Mouse (Mus musculus): ENCODE data around the gene Mphosph9. TPM values are rescaled to one million over a fixed set of nuclear protein-coding genes. Genes with fewer than 3 reads are reported as not detected.
"Not testable (repeated sequence)": the region's sequence is repeated elsewhere in the genome, so short reads cannot be mapped to it uniquely, and the experiment has no call there.

The Mphosph9 gene
- polyA plus RNA-seq, 1 experiment from 2014 or later = 16.6 TPM

DNA sequence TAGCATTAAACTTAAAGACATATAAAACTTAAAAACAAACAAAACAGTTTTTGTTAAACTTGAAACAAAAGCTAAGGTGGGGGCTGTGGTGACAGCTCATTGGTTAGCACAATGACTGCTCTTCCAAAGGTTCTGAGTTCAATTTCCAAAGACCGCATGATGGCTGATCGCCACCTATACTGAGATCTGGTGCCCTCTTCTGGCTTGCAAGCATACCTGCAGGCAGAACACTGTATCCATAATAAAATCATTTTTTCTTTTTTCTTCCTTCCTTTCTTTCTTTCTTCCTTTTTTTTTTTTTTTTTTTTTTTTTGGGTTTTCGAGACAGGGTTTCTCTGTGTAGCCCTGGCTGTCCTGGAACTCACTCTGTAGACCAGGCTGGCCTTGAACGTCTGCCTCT, 28.5 kb downstream of the Mphosph9 start:
- H3K27me3 ChIP-seq; H3K4me1 ChIP-seq; H3K4me2 ChIP-seq; H3K27ac ChIP-seq; H3K4me3 ChIP-seq; H3K9me3 ChIP-seq; ATAC-seq (ENCODE audit: borderline replicate concordance, extremely low read depth, low FRiP score, low TSS enrichment); H3K9ac ChIP-seq: not testable (repeated sequence)
- H3K36me3 ChIP-seq = peaks cover 45% of the 10 kb centered on the region
- 48% methylated on average over 4 of the region's 4 CpGs for WGBS

DNA sequence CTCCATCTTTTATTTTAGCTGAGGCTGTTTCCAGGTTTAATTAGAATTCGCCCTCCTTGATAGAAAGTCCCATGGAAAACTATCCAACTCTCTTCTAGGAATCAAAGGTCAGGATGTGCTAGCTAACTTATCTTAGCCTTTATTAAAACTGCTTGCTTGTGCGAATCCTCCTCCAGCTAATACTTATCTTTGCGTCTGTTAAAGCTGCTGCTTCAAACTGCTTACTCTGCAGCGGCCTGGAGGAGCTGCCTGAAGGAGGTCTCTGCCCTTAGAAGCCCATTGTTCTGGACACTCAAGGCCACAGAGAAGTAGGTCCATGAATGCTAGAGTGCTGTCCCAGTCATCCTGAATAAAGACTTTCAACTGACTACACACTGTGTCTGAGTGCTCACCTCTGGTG, 31.3 kb downstream of the Mphosph9 start:
- H3K36me3 ChIP-seq = peaks cover 54% of the 10 kb centered on the region
- 89% methylated on average over 4 of the region's 4 CpGs for WGBS
- no peak overlapping the region for H3K4me3 ChIP-seq

GRCm38 (mm10) chr5:124293967-124294366, 33.8 kb downstream of the Mphosph9 start:
- H3K4me2 ChIP-seq = no peak overlapping the region
- 93% methylated on average over 5 of the region's 5 CpGs for WGBS
- no peaks in the 10 kb centered on the region for H3K27me3 ChIP-seq
- H3K9ac ChIP-seq = no peak overlapping the region
- no peaks in the 10 kb centered on the region for H3K9me3 ChIP-seq
- no peak for ATAC-seq (ENCODE audit: borderline replicate concordance, extremely low read depth, low FRiP score, low TSS enrichment)
- no peak overlapping the region for H3K27ac ChIP-seq
- peaks cover 70% of the 10 kb centered on the region for H3K36me3 ChIP-seq
- H3K4me1 ChIP-seq = no peaks in the 10 kb centered on the region
- no peak overlapping the region for H3K4me3 ChIP-seq

More for the DNA sequence above, 31.3 kb downstream of the Mphosph9 start:
- H3K27me3 ChIP-seq = no peaks in the 10 kb centered on the region
- no peaks in the 10 kb centered on the region for H3K4me1 ChIP-seq
- H3K27ac ChIP-seq = no peak overlapping the region
- H3K9me3 ChIP-seq = no peaks in the 10 kb centered on the region
- no peak overlapping the region for H3K9ac ChIP-seq
- no peak overlapping the region for H3K4me2 ChIP-seq
- ATAC-seq (ENCODE audit: borderline replicate concordance, extremely low read depth, low FRiP score, low TSS enrichment) = no peak

GRCm38 (mm10) chr5:124290216-124290615, 37.6 kb downstream of the Mphosph9 start:
- ATAC-seq (ENCODE audit: borderline replicate concordance, extremely low read depth, low FRiP score, low TSS enrichment) = no peak
- H3K36me3 ChIP-seq = peaks cover 75% of the 10 kb centered on the region
- no peak overlapping the region for H3K4me3 ChIP-seq
- H3K9ac ChIP-seq = no peak overlapping the region
- H3K27ac ChIP-seq = no peak overlapping the region
- H3K9me3 ChIP-seq = no peaks in the 10 kb centered on the region; the same call in 1 of the 2 replicates
- 90% methylated on average over 4 of the region's 4 CpGs for WGBS
- no peaks in the 10 kb centered on the region for H3K27me3 ChIP-seq
- H3K4me1 ChIP-seq = no peaks in the 10 kb centered on the region
- no peak overlapping the region for H3K4me2 ChIP-seq

- Histone ChIP-seq H3K27me3 (no peaks in the 10 kb centered on the region), H3K4me3 (no peak overlapping the region), H3K4me2 (no peak overlapping the region), H3K4me1 (no peaks in the 10 kb centered on the region), H3K36me3 (peaks cover 71% of the 10 kb centered on the region), H3K9ac (no peak overlapping the region), H3K27ac (no peak overlapping the region), H3K9me3 (no peaks in the 10 kb centered on the region; the same call in 1 of the 2 replicates)
- no peak for ATAC-seq (ENCODE audit: borderline replicate concordance, extremely low read depth, low FRiP score, low TSS enrichment)
- 96% methylated on average over 6 of the region's 6 CpGs for WGBS
These were observed 40.0 kb downstream of the Mphosph9 start for GRCm38 (mm10) chr5:124287616-124288247.

- Histone ChIP-seq H3K9me3 (no peaks in the 10 kb centered on the region; the same call in 1 of the 2 replicates), H3K27me3 (no peaks in the 10 kb centered on the region), H3K4me3 (no peak overlapping the region), H3K4me1 (no peaks in the 10 kb centered on the region), H3K4me2 (no peak overlapping the region), H3K36me3 (peaks cover 61% of the 10 kb centered on the region), H3K27ac (no peak overlapping the region), H3K9ac (no peak overlapping the region)
- 58% methylated on average over 3 of the region's 3 CpGs for WGBS
- ATAC-seq (ENCODE audit: borderline replicate concordance, extremely low read depth, low FRiP score, low TSS enrichment) = no peak
These were observed 43.4 kb downstream of the Mphosph9 start for GRCm38 (mm10) chr5:124284330-124284729.

DNA sequence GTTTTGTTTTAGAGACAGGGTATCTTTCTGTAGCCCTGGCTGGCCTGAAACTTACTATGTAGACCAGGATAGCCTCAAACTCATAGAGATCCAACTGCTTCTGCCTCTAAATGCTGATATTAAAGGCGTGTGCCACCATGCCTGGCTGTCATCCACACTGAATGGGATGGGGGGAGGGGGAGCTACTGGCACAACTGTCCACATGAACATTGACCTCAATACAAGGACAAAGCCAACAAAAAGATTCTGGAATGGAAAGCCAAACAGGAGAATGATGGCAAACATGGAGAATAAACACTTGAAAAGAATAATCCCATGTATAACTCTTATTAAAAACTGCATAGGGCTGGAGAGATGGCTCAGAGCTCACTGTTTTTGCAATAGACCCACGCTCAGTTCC, 44.9 kb downstream of the Mphosph9 start:
- ATAC-seq (ENCODE audit: borderline replicate concordance, extremely low read depth, low FRiP score, low TSS enrichment) = no peak
- H3K36me3 ChIP-seq = peaks cover 62% of the 10 kb centered on the region
- no peak overlapping the region for H3K9ac ChIP-seq
- no peaks in the 10 kb centered on the region for H3K27me3 ChIP-seq
- no peaks in the 10 kb centered on the region for H3K4me1 ChIP-seq
- no peak overlapping the region for H3K27ac ChIP-seq
- H3K9me3 ChIP-seq = no peaks in the 10 kb centered on the region; the same call in 1 of the 2 replicates
- H3K4me2 ChIP-seq = no peak overlapping the region
- H3K4me3 ChIP-seq = no peak overlapping the region
- whole genome bisulfite sequencing = 83% methylated on average over 2 of the region's 2 CpGs

GRCm38 (mm10) chr5:124270226-124270625, 57.5 kb downstream of the Mphosph9 start:
- H3K27ac ChIP-seq = no peak overlapping the region
- peaks cover 15% of the 10 kb centered on the region; the same call in 1 of the 2 replicates for H3K36me3 ChIP-seq
- no peaks in the 10 kb centered on the region for H3K9me3 ChIP-seq
- 89% methylated on average over 5 of the region's 5 CpGs for WGBS
- ATAC-seq (ENCODE audit: borderline replicate concordance, extremely low read depth, low FRiP score, low TSS enrichment) = no peak
- H3K9ac ChIP-seq = no peak overlapping the region
- H3K27me3 ChIP-seq = no peaks in the 10 kb centered on the region
- no peak overlapping the region for H3K4me3 ChIP-seq
- no peaks in the 10 kb centered on the region for H3K4me1 ChIP-seq
- H3K4me2 ChIP-seq = no peak overlapping the region

DNA sequence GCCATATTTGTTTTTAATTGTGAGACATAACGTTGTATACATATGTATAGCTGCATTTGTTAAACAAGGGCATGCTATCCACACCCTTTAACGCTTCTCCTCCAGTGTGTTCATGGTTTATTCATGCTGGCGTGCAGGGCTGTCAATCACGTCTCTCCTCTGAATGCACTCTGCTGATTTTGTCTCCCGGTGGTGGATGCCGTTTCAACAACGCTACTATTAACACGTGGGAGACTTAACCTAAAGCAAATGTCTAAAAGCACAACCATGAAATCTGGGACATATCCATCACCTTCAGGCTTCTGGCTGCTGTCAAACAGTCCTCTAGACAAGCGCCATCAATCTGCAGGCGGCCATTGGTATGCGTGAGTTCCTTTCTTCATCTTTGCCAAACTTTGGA, 58.1 kb downstream of the Mphosph9 start:
- Histone ChIP-seq H3K27me3 (no peaks in the 10 kb centered on the region), H3K4me2 (no peak overlapping the region), H3K9me3 (no peaks in the 10 kb centered on the region), H3K36me3 (peaks cover 16% of the 10 kb centered on the region; the same call in 1 of the 2 replicates), H3K4me3 (no peak overlapping the region), H3K27ac (no peak overlapping the region), H3K4me1 (no peaks in the 10 kb centered on the region), H3K9ac (no peak overlapping the region)
- WGBS = 79% methylated on average over 11 of the region's 11 CpGs
- no peak for ATAC-seq (ENCODE audit: borderline replicate concordance, extremely low read depth, low FRiP score, low TSS enrichment)

DNA sequence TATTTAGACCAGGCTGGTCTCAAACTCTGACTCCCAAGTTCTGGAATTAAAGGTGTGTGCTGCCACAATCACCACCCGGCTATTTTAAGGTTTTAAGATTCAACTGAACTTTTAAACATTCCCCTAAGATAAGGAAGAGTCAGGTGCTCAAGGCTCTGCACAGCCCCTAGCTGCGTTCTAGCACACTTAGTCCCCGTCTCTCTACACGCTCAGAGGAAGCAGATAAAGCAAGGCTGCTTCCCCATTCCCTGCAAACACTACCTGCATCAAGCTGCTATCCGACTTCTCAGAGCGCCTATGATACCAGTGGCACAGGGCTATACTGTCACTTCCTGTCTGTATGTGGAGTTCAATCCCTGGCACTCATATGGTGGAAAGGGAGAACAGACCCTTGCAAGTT, 60.1 kb downstream of the Mphosph9 start:
- Histone ChIP-seq H3K27me3 (no peaks in the 10 kb centered on the region), H3K9me3 (no peaks in the 10 kb centered on the region), H3K4me1 (peaks cover 11% of the 10 kb centered on the region; the same call in 1 of the 2 replicates), H3K27ac (no peak overlapping the region), H3K4me3 (no peak overlapping the region), H3K4me2 (no peak overlapping the region), H3K9ac (no peak overlapping the region), H3K36me3 (peaks cover 18% of the 10 kb centered on the region; the same call in 1 of the 2 replicates)
- ATAC-seq (ENCODE audit: borderline replicate concordance, extremely low read depth, low FRiP score, low TSS enrichment) = no peak
- WGBS = 70% methylated on average over 6 of the region's 6 CpGs

DNA sequence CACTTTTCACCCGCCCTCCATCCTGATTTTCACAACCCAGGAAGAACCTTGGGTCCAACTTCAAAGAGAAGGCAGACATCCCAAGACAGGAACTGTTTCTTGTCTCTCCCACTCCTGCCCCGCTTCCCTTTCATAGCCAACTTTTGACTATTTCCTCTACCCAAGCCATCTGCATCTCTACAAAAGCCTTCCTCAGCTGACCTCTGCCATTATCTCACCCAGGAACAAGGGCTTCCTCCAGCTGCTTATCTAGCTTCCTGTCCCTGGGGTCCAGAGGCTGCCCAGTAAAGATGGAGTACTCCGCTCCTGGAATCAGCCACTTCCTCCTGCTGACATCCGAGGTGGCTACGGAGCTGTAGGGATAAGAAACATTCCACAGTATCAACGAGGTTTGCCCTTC, 61.0 kb downstream of the Mphosph9 start:
- no peaks in the 10 kb centered on the region for H3K27me3 ChIP-seq
- WGBS = 49% methylated on average over 6 of the region's 6 CpGs
- no peak for ATAC-seq (ENCODE audit: borderline replicate concordance, extremely low read depth, low FRiP score, low TSS enrichment)
- no peak overlapping the region for H3K9ac ChIP-seq
- H3K9me3 ChIP-seq = no peaks in the 10 kb centered on the region
- H3K27ac ChIP-seq = no peak overlapping the region
- peaks cover 13% of the 10 kb centered on the region; the same call in 1 of the 2 replicates for H3K4me1 ChIP-seq
- no peak overlapping the region for H3K4me3 ChIP-seq
- H3K36me3 ChIP-seq = peaks cover 18% of the 10 kb centered on the region; the same call in 1 of the 2 replicates
- H3K4me2 ChIP-seq = no peak overlapping the region

DNA sequence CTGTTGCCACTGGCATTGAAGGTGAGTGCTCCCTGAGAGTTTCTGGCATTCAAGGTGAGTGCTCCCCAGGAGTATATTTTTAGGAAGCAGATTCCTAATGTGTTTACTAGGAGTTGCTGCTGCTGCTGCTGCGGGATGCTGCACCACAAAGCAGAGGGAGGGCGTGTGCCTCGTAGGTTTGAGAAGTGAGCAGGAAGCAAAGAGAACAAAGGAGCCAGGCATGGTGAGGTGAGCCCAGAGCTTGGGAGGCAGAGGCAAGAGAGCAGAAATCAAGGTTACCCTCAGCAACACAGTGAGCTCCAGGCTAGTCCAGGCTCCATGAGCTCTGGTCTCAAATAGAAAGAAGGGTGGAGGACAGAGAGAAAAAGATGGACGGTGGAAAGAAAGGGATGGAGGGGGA, 64.5 kb downstream of the Mphosph9 start:
- WGBS = 60% methylated on average over 4 of the region's 4 CpGs
- no peaks in the 10 kb centered on the region for H3K27me3 ChIP-seq
- ATAC-seq (ENCODE audit: borderline replicate concordance, extremely low read depth, low FRiP score, low TSS enrichment) = no peak
- no peak overlapping the region; the same call in 1 of the 2 replicates for H3K9ac ChIP-seq
- no peaks in the 10 kb centered on the region for H3K9me3 ChIP-seq
- peaks cover 20% of the 10 kb centered on the region; the same call in 1 of the 2 replicates for H3K4me1 ChIP-seq
- H3K27ac ChIP-seq = peak overlapping the region; percentile 86
- H3K4me2 ChIP-seq = no peak overlapping the region
- H3K36me3 ChIP-seq = peaks cover 25% of the 10 kb centered on the region
- H3K4me3 ChIP-seq = no peak overlapping the region
